Mouse (Mus musculus) MEL-GATA-1-ER (cell line): ENCODE measurements around the gene Plcb2.

Experiments used
- DNase-seq: peaks from one replicate; pipeline ENCODE4 v3.0.0-alpha.2; 2012; ENCODE audit warnings: low read depth; ENCODE audit errors: extremely low read depth

The Plcb2 gene

GRCm38 (mm10) chr2:118659998-118660452 is 68.2 kb downstream of the Plcb2 start:
- DNase-seq = peak; percentile 86

- peak; percentile 74 for DNase-seq
Observed at GRCm38 (mm10) chr2:118659493-118659892, 68.7 kb downstream of the Plcb2 start.

- DNase-seq = peak; percentile 98
Observed at GRCm38 (mm10) chr2:118659077-118659476, 69.2 kb downstream of the Plcb2 start.

GRCm38 (mm10) chr2:118658457-118658856 is 69.8 kb downstream of the Plcb2 start:
- peak; percentile 82 for DNase-seq
